20 mouse cellular contexts compared by ENCODE assay signal in genomic region chr19:10718251-10718775, GRCm38 (mm10). TPM values are rescaled to one million over a fixed set of nuclear protein-coding genes. Genes with fewer than 3 reads are reported as not detected.
DNase-seq lines count a peak whose midpoint lies in the region; ATAC-seq and TF ChIP-seq lines count a peak whose summit lies in the region.
"Had no signal": no experiment of that assay in that cellular context is flagged by ENCODE, and none has a peak within 500 bp of the region (broad histone marks: within the 10 kb centered on the region; RNA-seq: fewer than 3 reads in every experiment).

No protein-coding gene starts in this region.

- no peak overlapping the region for H3K9ac ChIP-seq in heart, embryonic 12.5 days
- no peak overlapping the region for H3K9ac ChIP-seq in lung, postnatal 0 days (replicated peaks; ENCODE audit: low read depth)
- no peak overlapping the region for H3K9ac ChIP-seq in midbrain, embryonic 13.5 days (replicated peaks)
- H3K9ac ChIP-seq: limb, embryonic 12.5 days had no signal

- no peak for TF ChIP-seq CTCF in lung, postnatal 0 days (IDR thresholded peaks at IDR 0.05)

- H3K27me3 ChIP-seq in heart, embryonic 12.5 days (replicated peaks): no peaks in the 10 kb centered on the region
- H3K27me3 ChIP-seq in lung, postnatal 0 days (replicated peaks; ENCODE audit: insufficient read depth, low read length): no peaks in the 10 kb centered on the region
- H3K27me3 ChIP-seq in midbrain, embryonic 13.5 days: no peaks in the 10 kb centered on the region

- no peak overlapping the region for H3K4me2 ChIP-seq in heart, embryonic 12.5 days
- no peak overlapping the region for H3K4me2 ChIP-seq in lung, postnatal 0 days (replicated peaks; ENCODE audit: low read depth, low read length)
- no peak overlapping the region for H3K4me2 ChIP-seq in midbrain, embryonic 13.5 days (replicated peaks)
- H3K4me2 ChIP-seq: limb, embryonic 12.5 days had no signal

- DNase-seq in cerebellum, adult 11-12 months: peak; percentile 63
- DNase-seq in cerebellum, adult 11 months: no peak
- DNase-seq in heart, postnatal 4 days: peak; percentile 59
- peak; percentile 31 for DNase-seq in MN1 (ENCODE audit: low spot score)
- DNase-seq in lung, postnatal 0 days (ENCODE audit: low spot score): peak; percentile 47
- DNase-seq in Muller cell, postnatal 12 days (ENCODE audit: inconsistent ontology term): no peak
- DNase-seq: B cell, adult 2 months; kidney, postnatal 14 days; spleen, adult 18-20 months had no signal

- H3K4me1 ChIP-seq in heart, embryonic 12.5 days (replicated peaks): peaks cover 33% of the 10 kb centered on the region
- H3K4me1 ChIP-seq in lung, postnatal 0 days (ENCODE audit: insufficient read depth, low read depth, low read length): peaks cover 5% of the 10 kb centered on the region; the same call in 1 of the 2 replicates
- H3K4me1 ChIP-seq in midbrain, embryonic 13.5 days (replicated peaks): peaks cover 31% of the 10 kb centered on the region

- no peaks in the 10 kb centered on the region for H3K9me3 ChIP-seq in heart, embryonic 12.5 days (replicated peaks)
- no peaks in the 10 kb centered on the region for H3K9me3 ChIP-seq in lung, postnatal 0 days (ENCODE audit: low read length)
- H3K9me3 ChIP-seq in midbrain, embryonic 13.5 days: no peaks in the 10 kb centered on the region
- H3K9me3 ChIP-seq: limb, embryonic 12.5 days; midbrain, embryonic 10.5 days had no signal

- H3K36me3 ChIP-seq in heart, embryonic 12.5 days: peaks cover 11% of the 10 kb centered on the region
- H3K36me3 ChIP-seq in lung, postnatal 0 days (ENCODE audit: insufficient read depth, low read length): peaks cover 2% of the 10 kb centered on the region; the same call in 1 of the 2 replicates
- peaks cover 8% of the 10 kb centered on the region for H3K36me3 ChIP-seq in midbrain, embryonic 13.5 days

- no peak overlapping the region for H3K4me3 ChIP-seq in heart, embryonic 12.5 days
- no peak overlapping the region for H3K4me3 ChIP-seq in lung, postnatal 0 days (ENCODE audit: low read depth, low read length)
- no peak overlapping the region for H3K4me3 ChIP-seq in midbrain, embryonic 13.5 days (replicated peaks)
- H3K4me3 ChIP-seq: limb, embryonic 12.5 days; midbrain, embryonic 10.5 days had no signal

- H3K27ac ChIP-seq in heart, embryonic 12.5 days (ENCODE audit: poor library complexity, severe bottlenecking): no peak overlapping the region
- H3K27ac ChIP-seq in lung, postnatal 0 days (ENCODE audit: low read length): no peak overlapping the region
- H3K27ac ChIP-seq in midbrain, embryonic 13.5 days: no peak overlapping the region
- H3K27ac ChIP-seq: limb, embryonic 12.5 days; midbrain, embryonic 10.5 days had no signal

- TF ChIP-seq EP300 in lung, postnatal 0 days (IDR thresholded peaks at IDR 0.05): no peak

- ATAC-seq in heart, embryonic 12.5 days (ENCODE audit: insufficient number of reproducible peaks, low FRiP score): no peak
- peak; percentile 23 for ATAC-seq in lung, postnatal 0 days
- ATAC-seq in midbrain, embryonic 13.5 days: no peak
- ATAC-seq: activated CD4-positive, CD25-positive, alpha-beta regulatory T cell, adult 4 months had no signal

- 46% methylated on average over 7 of the region's 7 CpGs for WGBS in heart, embryonic 12.5 days
- 40% methylated on average over 7 of the region's 7 CpGs for WGBS in lung, postnatal 0 days
- WGBS in midbrain, embryonic 13.5 days: 80% methylated on average over 7 of the region's 7 CpGs

RNA-seq across cellular contexts. Expression of gene Cd5, which starts 20.5 kb away (rescaled TPM):
- under 1 TPM; 0.34 to 0.95 TPM for total RNA-seq in heart, postnatal 4 days (2021)
- 0.19 and 0.55 TPM in 2 replicates for polyA plus RNA-seq in heart, embryonic 12.5 days (2016; fragmentation: Nextera tagmentation; extraction: Ambion mirVana)
- 0.48 and 0.68 TPM in 2 replicates for polyA plus RNA-seq in lung, postnatal 0 days (2015; fragmentation: Nextera tagmentation; extraction: Ambion mirVana)
- 0.24 TPM in 2 replicates for polyA plus RNA-seq in midbrain, embryonic 13.5 days (2015; fragmentation: Nextera tagmentation; extraction: Ambion mirVana)
- total RNA-seq: MEL had no signal
- polyA plus RNA-seq: intestine, embryonic 14.5 days; liver, embryonic 16.5 days; midbrain, embryonic 10.5 days had no signal

RNA-seq across cellular contexts. Expression of gene Vps37c, which starts 29.8 kb away (rescaled TPM):
- total RNA-seq in heart, postnatal 4 days (2021): 10 to 100 TPM; 26.1 to 27.9 TPM
- 29.0 and 31.2 TPM in 2 replicates for polyA plus RNA-seq in heart, embryonic 12.5 days (2016; fragmentation: Nextera tagmentation; extraction: Ambion mirVana)
- 23.4 and 25.2 TPM in 2 replicates for polyA plus RNA-seq in lung, postnatal 0 days (2015; fragmentation: Nextera tagmentation; extraction: Ambion mirVana)
- 33.1 and 35.5 TPM in 2 replicates for polyA plus RNA-seq in midbrain, embryonic 13.5 days (2015; fragmentation: Nextera tagmentation; extraction: Ambion mirVana)

RNA-seq across cellular contexts. Expression of gene Pga5, which starts 40.4 kb away (rescaled TPM):
- total RNA-seq in heart, postnatal 4 days (2021): not detected
- polyA plus RNA-seq in heart, embryonic 12.5 days (2016; fragmentation: Nextera tagmentation; extraction: Ambion mirVana): not detected in 2 replicates
- polyA plus RNA-seq in lung, postnatal 0 days (2015; fragmentation: Nextera tagmentation; extraction: Ambion mirVana): not detected in 2 replicates
- not detected in 2 replicates for polyA plus RNA-seq in midbrain, embryonic 13.5 days (2015; fragmentation: Nextera tagmentation; extraction: Ambion mirVana)
- total RNA-seq: heart, postnatal 10 days; layer of hippocampus, postnatal 14 days; MEL had no signal
- polyA plus RNA-seq: activated CD4-positive, CD25-positive, alpha-beta regulatory T cell, adult 4 months; embryonic facial prominence, embryonic 11.5 days; intestine, embryonic 14.5 days; limb, embryonic 12.5 days; midbrain, embryonic 10.5 days had no signal

Comparison
In these comparisons a context has a peak if more than half of its experiments do, and no peak if none do; other contexts are left out.
1. DNase-seq: peak in cerebellum, adult 11-12 months (single experiment), heart, postnatal 4 days (single experiment), MN1 (single experiment) and lung, postnatal 0 days (single experiment); none in cerebellum, adult 11 months (single experiment) and Muller cell, postnatal 12 days (single experiment).